Mouse (Mus musculus) liver, embryonic 15.5 days (tissue): ENCODE results near the gene Prpf38b. TPM values are rescaled to one million over a fixed set of nuclear protein-coding genes. Genes with fewer than 3 reads are reported as not detected.
A peak's percentile ranks its signal among the peaks of the same experiment; 100 is the strongest.

Experiments used
- ATAC-seq: fragments of 200-750 bp; cut with Nextera tagmentation; 2 replicates; pipeline ENCODE4 v1.8.0; 2017; ENCODE audit warnings: moderate number of reproducible peaks, mild to moderate bottlenecking, moderate library complexity; ENCODE audit not compliant: insufficient read depth
- H3K27ac ChIP-seq: fragments of 300-500 bp; sonication (generic); replicated peaks from 2 replicates; pipeline ENCODE4 v1.5.1; 2015; ENCODE audit warnings: mild to moderate bottlenecking, inconsistent platforms
- H3K27me3 ChIP-seq: fragments of 300-500 bp; sonication (generic); 2 replicates; pipeline ENCODE4 v1.6.1; 2015; ENCODE audit warnings: mild to moderate bottlenecking, inconsistent platforms
- H3K36me3 ChIP-seq: fragments of 300-500 bp; sonication (generic); replicated peaks from 2 replicates; pipeline ENCODE4 v1.6.1; 2015; ENCODE audit warnings: moderate library complexity, mild to moderate bottlenecking, inconsistent platforms
- H3K4me1 ChIP-seq: fragments of 300-500 bp; sonication (generic); replicated peaks from 2 replicates; pipeline ENCODE4 v1.6.1; 2015; ENCODE audit warnings: inconsistent platforms
- H3K4me2 ChIP-seq: fragments of 300-500 bp; sonication (generic); 2 replicates; pipeline ENCODE4 v1.6.1; 2015; ENCODE audit warnings: moderate library complexity, mild to moderate bottlenecking, inconsistent platforms
- H3K4me3 ChIP-seq: fragments of 300-500 bp; sonication (generic); replicated peaks from 2 replicates; pipeline ENCODE4 v1.5.1; 2015; ENCODE audit warnings: mild to moderate bottlenecking, inconsistent platforms
- H3K9ac ChIP-seq: fragments of 300-500 bp; sonication (generic); 2 replicates; pipeline ENCODE4 v1.6.1; 2015; ENCODE audit warnings: moderate library complexity, mild to moderate bottlenecking, inconsistent platforms
- H3K9me3 ChIP-seq: fragments of 300-500 bp; sonication (generic); replicated peaks from 2 replicates; pipeline ENCODE4 v1.6.1; 2016; ENCODE audit warnings: inconsistent platforms
- WGBS: fragments of 180-500 bp; shearing (Covaris S2); methylation state at CpG from one replicate; pipeline ENCODE4 v1.1.7; 2015; ENCODE audit warnings: mixed read lengths; ENCODE audit not compliant: insufficient replicate concordance; 5-methylcytosine and 5-hydroxymethylcytosine counted together
- polyA plus RNA-seq: library from polyadenylated mRNA; unstranded; fragments of >200 nt; fragmentation: Nextera tagmentation; extraction: Ambion mirVana; gene quantifications from 2 replicates; pipeline ENCODE4 v1.2.1, GENCODE M21; 2015

The Prpf38b gene
- 26.3 and 26.4 TPM in 2 replicates for polyA plus RNA-seq

DNA sequence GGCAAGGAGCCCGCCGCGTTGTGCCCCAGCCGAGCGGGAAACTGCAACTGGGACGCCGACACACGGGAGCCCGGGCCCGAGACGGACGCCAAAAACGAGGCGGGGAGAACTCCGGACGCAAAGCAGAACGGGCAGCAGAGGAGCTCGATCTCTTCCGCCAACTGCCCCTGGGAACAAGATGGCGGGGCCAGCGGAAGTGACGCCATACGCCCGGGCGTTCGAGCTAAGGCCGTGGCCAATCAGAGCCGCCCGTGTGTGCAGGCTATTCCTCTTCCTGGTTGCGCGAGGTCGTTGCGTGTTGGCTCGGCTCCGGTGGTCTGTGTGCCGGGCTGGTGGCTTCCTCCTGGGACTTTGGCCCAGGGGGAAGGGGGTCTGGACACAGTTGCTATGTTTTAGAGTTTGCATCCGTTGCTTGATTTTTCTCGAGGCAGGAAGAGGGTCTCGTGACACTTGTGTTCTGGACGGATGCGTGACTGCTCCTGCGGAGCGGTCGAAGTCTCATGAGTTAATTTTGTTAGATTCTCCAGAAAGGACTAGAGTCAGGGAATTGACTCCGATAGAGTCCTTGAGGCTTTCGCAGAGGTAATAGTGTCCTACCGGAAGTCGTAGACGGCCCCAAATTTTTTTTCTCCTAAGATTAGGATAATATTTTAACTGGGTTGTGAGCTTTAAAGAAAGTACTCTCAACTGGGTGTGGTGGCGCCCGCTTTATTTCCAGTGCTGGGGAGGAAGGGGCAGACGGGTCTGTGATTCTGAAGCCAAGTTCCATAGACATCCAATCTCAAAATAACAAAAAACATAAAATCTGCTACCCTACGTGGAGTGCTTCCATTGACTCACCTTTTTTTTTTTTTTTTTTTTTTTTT, at the start of gene Prpf38b:
TSS of gene Prpf38b (minus strand) at position 180 of the 866 bp plus-strand sequence.
- Histone ChIP-seq H3K27me3 (no peaks in the 10 kb centered on the region), H3K4me3 (peak within 1 kb of the TSS; percentile 88)
- WGBS, result under 1% methylated on average over 53 of the region's 53 CpGs

DNA sequence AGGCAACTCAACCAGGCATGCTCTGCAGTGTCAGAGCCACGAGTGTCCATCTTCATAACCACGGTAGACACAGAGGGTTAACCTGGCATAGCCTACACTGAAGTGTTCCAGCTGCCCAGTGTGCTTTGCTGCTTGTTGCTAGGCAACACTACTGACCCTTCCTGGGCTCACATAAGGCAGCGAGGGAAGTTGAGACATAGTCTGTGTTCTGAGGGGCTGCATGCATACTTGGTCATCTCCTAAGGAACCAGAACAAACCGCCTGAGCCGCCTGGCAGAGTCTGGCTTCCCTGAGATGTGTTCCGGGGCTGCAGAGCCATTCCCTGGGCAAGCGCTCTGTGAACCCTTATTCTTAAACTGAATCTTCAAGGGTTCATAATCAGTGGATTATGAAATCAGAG, 49.7 kb upstream of the Prpf38b start:
- 57% methylated on average over 7 of the region's 7 CpGs for WGBS
- no peak for ATAC-seq
- H3K9ac ChIP-seq, result no peak overlapping the region
- H3K9me3 ChIP-seq, result no peaks in the 10 kb centered on the region
- no peaks in the 10 kb centered on the region for H3K36me3 ChIP-seq
- no peak overlapping the region for H3K27ac ChIP-seq
- no peaks in the 10 kb centered on the region for H3K27me3 ChIP-seq
- H3K4me1 ChIP-seq, result no peaks in the 10 kb centered on the region
- H3K4me2 ChIP-seq, result no peak overlapping the region
- H3K4me3 ChIP-seq, result no peak overlapping the region

More for the DNA sequence above, at the start of gene Prpf38b:
- Histone ChIP-seq H3K27ac (peak within 1 kb of the TSS; percentile 99), H3K36me3 (peaks cover 20% of the 10 kb centered on the region), H3K4me2 (peak within 1 kb of the TSS; percentile 89), H3K9ac (peak within 1 kb of the TSS; percentile 94), H3K9me3 (no peaks in the 10 kb centered on the region), H3K4me1 (peaks cover 30% of the 10 kb centered on the region)
- ATAC-seq, result peak; percentile 96

DNA sequence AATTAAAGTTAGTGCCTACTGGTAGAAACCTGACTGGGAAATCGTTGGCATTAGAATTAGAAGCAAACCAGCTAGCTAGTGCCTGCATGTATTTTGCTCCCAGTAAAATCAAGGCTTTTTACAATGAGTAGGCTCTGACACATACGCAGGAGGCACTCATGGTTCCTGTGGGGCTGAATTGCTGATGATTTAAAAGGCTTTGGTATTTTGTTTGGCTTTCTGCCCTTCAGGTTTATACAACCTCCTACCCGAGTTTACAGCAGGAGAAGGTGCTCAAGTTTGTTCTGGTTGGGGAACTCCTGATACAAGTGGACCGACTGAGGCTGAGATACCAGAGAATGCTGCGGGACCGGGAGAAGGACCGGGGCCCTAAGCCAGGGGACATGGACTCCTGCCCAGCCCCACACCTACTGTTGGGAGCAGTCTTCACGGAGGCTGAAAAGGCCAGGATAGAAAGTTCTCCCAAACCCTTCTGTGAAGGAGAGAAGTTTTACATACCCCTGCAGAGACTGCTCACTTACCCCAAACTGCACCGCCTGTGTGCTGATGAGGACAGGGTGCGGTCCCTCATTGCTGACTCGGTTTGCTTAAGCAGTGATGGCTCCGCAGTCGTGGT, 48.3 kb upstream of the Prpf38b start:
- no peaks in the 10 kb centered on the region for H3K27me3 ChIP-seq
- ATAC-seq, result no peak
- H3K9me3 ChIP-seq, result no peaks in the 10 kb centered on the region
- no peaks in the 10 kb centered on the region for H3K36me3 ChIP-seq
- H3K9ac ChIP-seq, result no peak overlapping the region
- H3K4me2 ChIP-seq, result no peak overlapping the region
- H3K4me1 ChIP-seq, result no peaks in the 10 kb centered on the region
- no peak overlapping the region for H3K27ac ChIP-seq
- no peak overlapping the region for H3K4me3 ChIP-seq
- WGBS, result 65% methylated on average over 13 of the region's 13 CpGs

DNA sequence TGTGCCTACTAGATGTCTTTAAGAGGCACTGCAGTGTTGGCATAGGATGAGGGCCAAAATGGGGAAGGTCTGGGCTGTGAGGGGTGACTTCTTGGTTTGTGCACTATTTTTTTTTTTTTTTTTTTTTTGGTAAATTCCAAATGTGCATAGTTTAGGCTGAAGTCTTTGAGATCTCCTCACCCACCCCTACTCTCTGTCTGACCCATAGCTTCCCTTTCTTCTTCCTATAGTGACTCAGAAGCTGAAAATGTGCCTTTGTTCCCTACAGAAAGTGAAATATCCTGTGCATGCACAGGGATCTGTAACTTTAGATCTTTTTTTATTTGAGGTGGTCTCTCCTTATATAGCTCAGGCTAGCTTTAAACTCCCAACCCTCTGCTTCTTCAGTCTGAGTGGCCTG, 46.4 kb upstream of the Prpf38b start:
- Histone ChIP-seq H3K9ac (no peak overlapping the region), H3K36me3 (no peaks in the 10 kb centered on the region), H3K4me1 (no peaks in the 10 kb centered on the region), H3K27ac (no peak overlapping the region), H3K9me3 (no peaks in the 10 kb centered on the region), H3K4me2 (no peak overlapping the region), H3K27me3 (no peaks in the 10 kb centered on the region), H3K4me3 (no peak overlapping the region)
- ATAC-seq, result no peak

DNA sequence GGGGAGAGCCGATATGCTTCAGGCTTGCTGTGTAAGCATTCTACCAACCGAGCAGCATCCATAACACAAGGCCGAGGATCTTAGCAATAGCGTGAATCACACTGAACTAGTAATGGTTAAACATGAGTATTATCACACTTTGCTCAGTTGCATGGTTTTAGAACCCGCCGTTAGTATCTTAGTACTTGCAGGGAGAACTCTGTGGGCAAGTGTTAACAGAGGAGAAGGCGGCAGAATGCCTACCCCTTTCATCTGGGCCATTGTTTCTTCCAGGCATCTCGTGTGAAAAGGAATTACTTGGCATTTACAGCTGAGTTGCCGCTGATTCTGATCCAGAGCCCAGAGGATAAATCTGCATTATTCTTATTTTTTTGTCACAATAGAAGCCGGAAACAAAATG, 29.5 kb upstream of the Prpf38b start:
- no peak overlapping the region for H3K4me3 ChIP-seq
- no peak overlapping the region for H3K4me2 ChIP-seq
- 79% methylated on average over 10 of the region's 10 CpGs for WGBS
- no peaks in the 10 kb centered on the region for H3K36me3 ChIP-seq
- H3K9me3 ChIP-seq, result no peaks in the 10 kb centered on the region
- H3K27ac ChIP-seq, result no peak overlapping the region
- peaks cover 6% of the 10 kb centered on the region; the same call in 1 of the 2 replicates for H3K27me3 ChIP-seq
- no peaks in the 10 kb centered on the region for H3K4me1 ChIP-seq
- no peak for ATAC-seq
- no peak overlapping the region for H3K9ac ChIP-seq

DNA sequence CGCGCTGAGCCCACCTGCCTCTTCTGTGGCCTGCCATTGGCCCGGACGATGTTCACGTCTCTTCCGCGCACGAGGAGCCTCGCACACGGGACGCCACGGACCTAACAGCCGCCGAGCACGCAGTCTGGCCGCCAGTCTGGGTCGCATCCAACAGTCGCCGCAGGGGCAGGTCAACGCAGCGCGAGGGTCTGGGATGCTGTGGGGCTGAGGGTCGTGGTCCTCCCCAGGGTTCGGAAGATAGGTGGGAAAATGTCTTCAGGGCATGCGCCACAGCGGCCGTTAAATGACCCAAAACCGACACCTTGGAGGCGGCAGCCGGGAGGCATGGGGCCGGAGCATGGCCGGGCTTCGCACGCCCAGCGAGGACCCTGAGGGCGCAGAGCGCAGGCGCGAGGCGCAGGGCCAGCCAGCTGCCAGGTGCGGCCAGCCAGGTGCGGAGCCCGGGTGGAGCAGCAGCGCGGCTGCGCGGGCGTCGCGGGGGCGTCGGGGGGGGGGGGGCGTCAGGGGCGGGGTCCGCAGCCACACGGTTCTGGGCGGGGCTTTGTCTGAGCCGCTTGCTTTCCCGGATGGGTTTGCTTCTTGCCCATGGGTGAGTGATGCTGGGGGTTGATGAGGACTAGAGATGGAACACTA, 28.6 kb upstream of the Prpf38b start, which contains the start of gene Gm9857:
TSS of gene Gm9857 (minus strand) at position 445 of the 633 bp plus-strand sequence.
- H3K9ac ChIP-seq, result no peak within 1 kb of the TSS
- no peak for ATAC-seq
- no peaks in the 10 kb centered on the region for H3K36me3 ChIP-seq
- H3K27me3 ChIP-seq, result peaks cover 6% of the 10 kb centered on the region; the same call in 1 of the 2 replicates
- 0 out of 2 replicates have a peak within 1 kb of the TSS, but pooled peaks have one; percentile 5 for H3K4me3 ChIP-seq
- peak within 1 kb of the TSS; percentile 48 for H3K4me2 ChIP-seq
- H3K4me1 ChIP-seq, result no peaks in the 10 kb centered on the region
- 56% methylated on average over 50 of the region's 59 CpGs for WGBS
- no peak within 1 kb of the TSS for H3K27ac ChIP-seq
- H3K9me3 ChIP-seq, result no peaks in the 10 kb centered on the region

DNA sequence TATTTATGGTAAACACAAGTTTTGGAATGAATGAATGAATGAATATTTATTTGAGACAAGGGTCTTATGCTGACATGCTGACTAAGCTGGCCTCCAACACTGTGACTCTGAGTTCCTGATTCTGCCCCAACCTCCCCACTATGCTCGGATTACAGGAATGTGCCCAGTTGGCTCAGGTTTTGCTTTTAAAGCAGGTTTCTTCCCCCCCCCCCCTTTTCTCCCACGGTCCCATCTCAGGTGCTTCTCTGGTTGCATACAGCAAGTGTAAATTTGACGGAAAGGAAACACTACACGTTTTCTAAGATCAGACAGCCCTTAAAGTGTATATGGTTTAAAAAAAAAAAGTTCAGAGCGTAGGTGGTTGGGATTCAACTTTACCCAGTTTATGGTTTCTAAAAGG, 28.0 kb upstream of the Prpf38b start, which contains the start of gene Henmt1:
TSS of gene Henmt1 (plus strand) at position 301 of the 400 bp plus-strand sequence.
- 0 out of 2 replicates have a peak within 1 kb of the TSS, but pooled peaks have one; percentile 5 for H3K4me3 ChIP-seq
- 64% methylated on average over 5 of the region's 5 CpGs for WGBS
- H3K9ac ChIP-seq, result no peak within 1 kb of the TSS

DNA sequence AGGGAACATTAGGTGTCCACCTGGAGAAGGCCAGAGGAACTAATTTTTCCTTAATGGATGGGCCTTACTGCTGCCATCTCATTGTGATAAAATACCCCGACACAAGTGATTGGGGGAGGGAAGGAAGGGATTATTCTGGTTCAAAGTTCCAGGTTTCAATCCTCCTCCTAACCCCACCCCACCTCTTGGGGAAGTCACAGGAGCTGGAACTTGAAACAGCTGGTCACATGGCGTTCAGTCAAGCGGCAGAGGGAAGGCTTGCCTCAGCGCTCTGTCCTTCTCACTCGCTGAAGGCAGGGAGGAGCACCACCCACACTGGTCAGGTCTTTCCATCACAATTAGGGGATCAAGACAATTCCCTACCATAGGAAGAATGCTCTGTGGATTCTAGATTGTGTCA, 27.2 kb upstream of the Prpf38b start:
- Histone ChIP-seq H3K9me3 (no peaks in the 10 kb centered on the region), H3K27me3 (peaks cover 6% of the 10 kb centered on the region; the same call in 1 of the 2 replicates), H3K9ac (no peak overlapping the region), H3K4me2 (no peak overlapping the region), H3K27ac (no peak overlapping the region), H3K4me3 (no peak overlapping the region), H3K36me3 (no peaks in the 10 kb centered on the region), H3K4me1 (no peaks in the 10 kb centered on the region)
- WGBS, result 84% methylated on average over 5 of the region's 5 CpGs
- no peak for ATAC-seq

More for the DNA sequence above, 28.0 kb upstream of the Prpf38b start, which contains the start of gene Henmt1:
- Histone ChIP-seq H3K27ac (no peak within 1 kb of the TSS), H3K36me3 (no peaks in the 10 kb centered on the region), H3K4me2 (peak within 1 kb of the TSS; percentile 48), H3K27me3 (peaks cover 6% of the 10 kb centered on the region; the same call in 1 of the 2 replicates), H3K9me3 (no peaks in the 10 kb centered on the region), H3K4me1 (no peaks in the 10 kb centered on the region)
- no peak for ATAC-seq

DNA sequence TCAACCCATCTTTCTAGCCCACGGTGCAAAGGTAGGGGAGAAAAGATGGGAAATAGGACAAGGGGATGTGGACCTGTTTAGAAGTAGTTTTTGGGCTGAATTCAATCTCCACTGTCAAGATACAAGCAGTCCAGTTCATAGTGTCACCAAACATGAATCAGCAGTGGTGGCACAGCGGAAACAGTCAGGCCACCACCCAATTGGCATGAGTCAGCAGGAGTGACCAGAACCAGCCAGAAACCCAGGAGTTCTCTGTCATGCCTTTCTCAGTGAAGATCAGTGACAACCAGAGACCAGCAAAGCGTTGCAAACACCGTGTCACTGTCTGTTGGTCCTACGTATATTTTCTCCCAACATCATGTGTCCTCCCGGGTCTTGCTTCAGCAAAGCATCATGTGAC, 22.0 kb upstream of the Prpf38b start:
- no peak overlapping the region for H3K27ac ChIP-seq
- ATAC-seq, result no peak
- no peak overlapping the region for H3K9ac ChIP-seq
- H3K4me1 ChIP-seq, result no peaks in the 10 kb centered on the region
- H3K36me3 ChIP-seq, result no peaks in the 10 kb centered on the region
- no peak overlapping the region for H3K4me3 ChIP-seq
- 73% methylated on average over 6 of the region's 6 CpGs for WGBS
- no peaks in the 10 kb centered on the region for H3K9me3 ChIP-seq
- H3K27me3 ChIP-seq, result no peaks in the 10 kb centered on the region
- H3K4me2 ChIP-seq, result no peak overlapping the region

DNA sequence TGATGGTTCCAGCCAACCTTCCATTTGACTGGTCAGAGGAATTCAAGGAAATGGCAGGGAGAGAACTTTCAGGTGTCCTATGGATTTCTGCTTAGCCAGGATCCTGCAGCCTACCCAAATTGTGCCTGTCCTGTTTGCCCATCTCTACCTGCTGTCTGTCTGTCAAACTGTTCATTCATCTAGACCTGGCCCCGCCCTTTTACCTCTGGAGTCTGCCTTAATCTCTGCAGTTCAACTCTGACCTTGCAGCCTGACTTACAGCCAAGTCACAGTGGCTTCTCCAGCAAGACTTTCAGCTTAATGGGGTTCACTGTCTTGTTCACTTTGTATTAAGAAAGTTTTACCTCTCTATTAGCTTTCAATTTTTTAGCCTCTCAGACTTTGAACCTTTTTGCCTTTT, 14.8 kb upstream of the Prpf38b start:
- Histone ChIP-seq H3K4me1 (peaks cover 17% of the 10 kb centered on the region), H3K27ac (no peak overlapping the region), H3K4me2 (no peak overlapping the region), H3K9ac (no peak overlapping the region), H3K4me3 (no peak overlapping the region), H3K9me3 (no peaks in the 10 kb centered on the region), H3K27me3 (no peaks in the 10 kb centered on the region), H3K36me3 (no peaks in the 10 kb centered on the region)
- ATAC-seq, result no peak
- 72% methylated on average over 1 of the region's 1 CpGs for WGBS

DNA sequence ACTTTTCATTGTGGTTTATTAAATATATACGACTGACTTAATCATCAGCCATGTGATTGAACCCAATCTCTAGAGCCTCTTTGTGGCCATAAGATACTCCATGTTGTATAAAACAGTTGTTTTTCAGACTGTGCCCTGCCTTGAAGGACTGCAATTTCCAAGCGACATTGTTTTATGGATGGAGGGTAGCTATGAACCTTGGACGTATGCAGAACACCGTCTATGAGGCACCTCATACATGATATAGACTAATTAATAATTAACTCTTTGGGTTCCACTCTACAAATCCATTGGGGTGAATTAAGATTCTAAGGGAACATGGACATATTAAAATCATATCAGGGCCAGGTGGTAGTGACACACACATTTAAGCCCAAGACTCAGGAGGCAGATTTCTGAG, 14.2 kb upstream of the Prpf38b start:
- ATAC-seq, result no peak
- WGBS, result 74% methylated on average over 4 of the region's 4 CpGs

More for the DNA sequence above, 14.2 kb upstream of the Prpf38b start:
- Histone ChIP-seq H3K9me3 (no peaks in the 10 kb centered on the region), H3K36me3 (no peaks in the 10 kb centered on the region), H3K9ac (no peak overlapping the region), H3K4me2 (no peak overlapping the region), H3K4me1 (peaks cover 24% of the 10 kb centered on the region), H3K27ac (no peak overlapping the region), H3K4me3 (no peak overlapping the region), H3K27me3 (no peaks in the 10 kb centered on the region)
